Mouse (Mus musculus) stomach, adult 2 months (tissue): ENCODE data around the gene Kcnj10. TPM values are rescaled to one million over a fixed set of nuclear protein-coding genes. Genes with fewer than 3 reads are reported as not detected.

Experiments
- polyA plus RNA-seq: library from polyadenylated mRNA; depleted of rRNA; stranded (reverse); fragments of >200 nt; gene quantifications from 2 replicates; pipeline ENCODE4 v1.2.3, GENCODE M21; 2012; rRNA removed

Kcnj10 gene
- 0.18 and 0.25 TPM in 2 replicates for polyA plus RNA-seq

DNA sequence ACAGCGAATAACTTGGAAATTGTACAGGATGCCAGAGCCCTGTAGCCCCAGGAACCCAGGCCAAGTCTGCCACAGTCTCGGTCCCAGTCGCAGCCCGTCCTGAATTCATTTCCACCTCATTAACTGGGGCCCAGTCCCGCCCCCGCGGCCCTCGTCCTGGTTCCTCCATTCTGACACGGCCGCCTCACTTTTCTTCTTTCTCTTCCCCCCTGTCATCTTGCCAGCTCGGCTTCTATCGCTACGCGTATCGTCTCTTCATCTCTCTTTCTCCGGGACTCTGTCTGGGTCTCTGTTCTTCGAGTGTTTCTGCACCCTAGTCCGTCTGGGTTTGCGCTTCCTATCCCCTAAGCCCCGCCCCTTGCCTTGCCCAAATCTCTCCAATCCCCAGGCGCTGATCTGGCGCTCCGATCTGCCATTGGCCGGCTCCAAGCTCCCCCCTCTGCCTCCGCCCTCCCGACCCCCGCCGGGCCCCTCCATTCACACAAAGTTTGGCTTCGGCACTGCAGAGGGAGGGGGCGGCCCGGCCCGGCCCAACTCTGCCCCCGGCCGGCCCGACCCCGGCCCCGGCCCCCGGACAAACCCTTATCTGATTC, at the start of gene Kcnj10:
Gene Kcnj10, plus strand, starts transcription at position 482 of the 593 bp plus-strand sequence.

GRCm38 (mm10) chr1:172297611-172298537, 43.1 kb upstream of the Kcnj10 start, which contains the start of gene Atp1a2:
TSS of gene Atp1a2 (minus strand) at chr1:172298064.

DNA sequence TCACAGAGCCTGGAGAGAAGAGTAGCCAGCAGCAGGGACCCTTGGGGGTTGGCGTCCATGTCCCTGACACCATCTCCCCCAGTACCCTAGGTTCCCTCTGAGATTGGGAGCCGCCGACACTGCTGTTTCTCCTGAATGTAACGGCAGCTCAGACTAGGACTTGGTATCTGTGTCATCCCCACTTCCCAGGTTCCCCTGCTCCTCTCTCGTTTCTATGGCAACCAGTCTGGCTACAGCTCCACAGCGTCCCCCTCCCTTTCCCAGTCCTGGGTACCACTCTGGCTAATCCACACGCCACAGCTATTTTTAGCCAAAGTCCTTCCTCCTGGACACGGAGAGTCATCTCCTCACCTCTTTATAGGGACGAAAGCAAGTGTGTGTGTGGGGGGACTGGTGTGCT, 11.9 kb upstream of the Kcnj10 start, which contains the start of gene Kcnj9:
Gene Kcnj9, minus strand, starts transcription at position 188 of the 400 bp plus-strand sequence.

DNA sequence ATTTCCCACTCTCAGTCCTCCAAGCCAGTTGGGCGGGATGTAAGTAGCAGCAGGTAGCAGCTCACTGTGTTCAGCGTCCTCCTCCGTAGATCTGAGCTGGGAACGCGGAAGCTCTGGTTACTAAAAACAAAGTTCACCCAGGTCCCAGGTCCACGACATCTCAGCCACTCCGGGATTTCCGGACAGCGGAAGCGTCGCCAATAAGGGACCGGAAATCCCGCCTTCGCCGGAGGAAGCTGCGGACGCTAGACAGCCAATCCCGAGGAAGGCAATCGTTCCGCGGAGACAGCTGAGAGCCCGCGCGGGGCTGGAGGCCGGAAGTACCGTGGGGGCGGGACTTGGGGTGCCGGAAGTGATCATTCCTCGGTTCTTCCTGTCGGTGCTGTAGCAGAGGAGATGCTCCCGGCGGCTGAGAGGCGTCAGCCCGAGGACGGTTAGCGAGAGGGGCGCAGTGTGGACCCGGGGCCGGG, 35.2 kb downstream of the Kcnj10 start, which contains the start of gene Pigm:
Gene Pigm, plus strand, starts transcription at position 349 of the 470 bp plus-strand sequence.

Other genes with a start within 250 kb of the Kcnj10 start
- gene Pex19, start 214.5 kb upstream of the Kcnj10 start, polyA plus RNA-seq, result 38.8 and 43.0 TPM in 2 replicates
- gene Dcaf8, start 193.1 kb upstream of the Kcnj10 start, polyA plus RNA-seq, result 12.9 and 15.0 TPM in 2 replicates
- gene Pea15a, start 134.4 kb upstream of the Kcnj10 start, polyA plus RNA-seq, result 17.5 and 18.0 TPM in 2 replicates
- gene Casq1, start 121.3 kb upstream of the Kcnj10 start, polyA plus RNA-seq, result 4.1 and 8.0 TPM in 2 replicates
- 0.10 TPM in 1 of 2 replicates, not detected in the other for gene Atp1a4, start 82.8 kb upstream of the Kcnj10 start, polyA plus RNA-seq
- gene Igsf8, start 79.6 kb upstream of the Kcnj10 start, polyA plus RNA-seq, result 52.9 and 69.9 TPM in 2 replicates
- gene Atp1a2, start 43.1 kb upstream of the Kcnj10 start, polyA plus RNA-seq, result 5.7 and 8.7 TPM in 2 replicates
- 0.12 and 0.14 TPM in 2 replicates for gene Kcnj9, start 11.9 kb upstream of the Kcnj10 start, polyA plus RNA-seq
- 2.8 and 3.3 TPM in 2 replicates for gene Pigm, start 35.3 kb downstream of the Kcnj10 start, polyA plus RNA-seq
- gene Slamf9, start 134.1 kb downstream of the Kcnj10 start, polyA plus RNA-seq, result 4.5 and 5.6 TPM in 2 replicates
- gene Igsf9, start 140.6 kb downstream of the Kcnj10 start, polyA plus RNA-seq, result 144 and 156 TPM in 2 replicates
- gene Tagln2, start 158.8 kb downstream of the Kcnj10 start, polyA plus RNA-seq, result 605 and 729 TPM in 2 replicates
- 3.8 and 4.0 TPM in 2 replicates for gene Cfap45, start 179.6 kb downstream of the Kcnj10 start, polyA plus RNA-seq
- gene Vsig8, start 214.7 kb downstream of the Kcnj10 start, polyA plus RNA-seq, result 31.8 and 65.5 TPM in 2 replicates
- gene Slamf8, start 249.4 kb downstream of the Kcnj10 start, polyA plus RNA-seq, result 0.42 and 0.81 TPM in 2 replicates